Mouse (Mus musculus): ENCODE data around the gene Otop1.

DNA sequence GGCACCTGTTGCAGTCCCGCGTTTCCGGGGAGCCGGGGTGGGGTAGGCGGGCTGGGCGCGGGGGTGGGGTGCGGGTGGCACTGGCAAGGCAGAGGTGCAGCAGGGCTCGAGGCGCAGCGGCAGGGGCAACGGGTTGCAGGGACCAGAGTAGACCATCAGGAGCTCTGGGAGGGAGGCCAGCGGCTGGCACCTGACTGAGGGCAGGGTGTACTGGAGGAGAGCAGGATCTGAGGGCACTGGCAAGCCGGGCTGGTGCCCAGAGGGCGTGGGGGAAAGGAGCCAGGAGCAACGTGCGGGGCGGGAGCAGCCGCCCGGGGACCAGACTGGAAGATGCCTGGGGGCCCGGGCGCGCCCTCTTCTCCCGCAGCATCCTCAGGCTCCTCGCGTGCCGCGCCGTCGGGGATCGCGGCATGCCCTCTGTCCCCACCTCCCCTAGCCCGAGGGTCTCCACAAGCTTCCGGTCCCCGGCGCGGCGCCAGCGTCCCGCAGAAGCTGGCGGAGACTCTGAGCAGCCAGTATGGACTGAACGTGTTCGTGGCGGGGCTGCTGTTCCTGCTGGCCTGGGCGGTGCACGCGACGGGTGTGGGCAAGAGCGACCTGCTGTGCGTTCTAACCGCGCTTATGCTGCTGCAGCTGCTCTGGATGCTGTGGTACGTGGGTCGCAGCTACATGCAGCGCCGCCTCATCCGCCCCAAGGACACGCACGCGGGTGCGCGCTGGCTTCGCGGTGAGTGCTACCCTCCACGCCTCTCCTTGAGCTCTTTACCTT lies 1.5 kb downstream of the Otop1 start:
- TF ChIP-seq POLR2A (IDR thresholded peaks at IDR 0.05; ENCODE audit: low read depth, low read length), result no peak
- TF ChIP-seq HCFC1 (IDR thresholded peaks at IDR 0.05; ENCODE audit: low read depth, low read length), result no peak
- TF ChIP-seq JUN (IDR thresholded peaks at IDR 0.05; ENCODE audit: insufficient read depth, low read depth, low read length), result no peak
- no peak for TF ChIP-seq EP300 (IDR thresholded peaks at IDR 0.05; ENCODE audit: low read length)

Measured in CH12.LX (cell line).